Mouse (Mus musculus) lung, adult 2 months (tissue): ENCODE data around the gene Zfp362. TPM values are rescaled to one million over a fixed set of nuclear protein-coding genes. Genes with fewer than 3 reads are reported as not detected.

Experiments
- DNase-seq: peaks from one replicate; pipeline ENCODE4 v3.0.0; 2022
- H3K4me1 ChIP-seq: fragments of 200-500 bp; 2 replicates; pipeline ENCODE4 v1.6.1; 2011; ENCODE audit warnings: low read length; ENCODE audit not compliant: control insufficient read depth, insufficient read depth
- H3K4me3 ChIP-seq: fragments of 200-500 bp; replicated peaks from 2 replicates; pipeline ENCODE3; 2011; ENCODE audit warnings: low read depth, mild to moderate bottlenecking, control low read depth, low read length; ENCODE audit errors: extremely low read depth
- CTCF ChIP-seq: fragments of 200-500 bp; IDR thresholded peaks from 2 replicates; pipeline ENCODE4 v1.5.1; 2011; ENCODE audit warnings: mild to moderate bottlenecking, low read length, control low read depth; ENCODE audit not compliant: insufficient read depth
- POLR2A ChIP-seq: fragments of 200-500 bp; IDR thresholded peaks from 2 replicates; pipeline ENCODE4 v1.6.1; 2011; ENCODE audit warnings: low read depth, mild to moderate bottlenecking, control low read depth, low read length, borderline replicate concordance; ENCODE audit errors: extremely low read depth
- WGBS: fragments of 180-500 bp; shearing (Covaris S2); methylation state at CpG from one replicate; pipeline ENCODE4 v1.1.7; 2018; 5-methylcytosine and 5-hydroxymethylcytosine counted together
- polyA plus RNA-seq: library from polyadenylated mRNA; depleted of rRNA; stranded (reverse); fragments of >200 nt; gene quantifications from 2 replicates; pipeline ENCODE4 v1.2.3, GENCODE M21; 2012

The Zfp362 gene
- polyA plus RNA-seq, 1 experiment, result 43.8 TPM

DNA sequence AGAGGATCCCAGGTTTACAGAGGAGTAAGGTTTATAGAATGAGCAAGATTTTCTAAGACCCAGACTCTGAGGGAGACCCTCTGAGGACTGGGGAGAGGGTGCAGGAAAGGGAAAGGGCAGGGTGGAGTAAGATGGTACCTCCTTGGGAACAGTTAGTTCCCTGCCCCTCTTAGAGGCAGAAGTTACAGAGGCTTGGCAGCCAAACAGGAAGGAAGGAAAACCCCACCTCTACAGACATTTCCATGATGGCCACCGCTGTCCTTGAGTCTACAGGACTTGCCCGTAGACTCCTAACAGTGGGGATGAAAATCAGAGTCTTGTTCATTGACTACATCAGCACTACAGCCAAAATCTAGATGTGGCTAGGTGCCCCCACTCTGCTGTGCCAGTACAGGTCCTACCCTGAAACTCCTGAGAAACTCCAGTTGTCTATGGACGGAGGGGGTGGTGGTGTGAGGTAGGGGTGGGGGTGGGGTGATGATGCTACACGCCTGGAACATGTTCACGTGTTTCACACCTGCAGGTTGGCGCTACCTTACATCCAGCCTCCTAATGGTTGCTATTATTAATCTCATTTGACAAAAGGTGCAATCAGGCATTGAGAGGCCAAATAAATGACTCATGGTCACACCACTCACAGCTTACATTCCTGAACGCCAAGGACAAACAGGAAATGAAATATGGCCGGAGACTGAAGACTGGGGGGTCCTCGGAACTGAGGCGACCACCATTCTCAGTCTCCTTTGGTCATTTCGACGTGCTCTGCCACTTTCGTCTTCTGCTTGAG, 36.1 kb downstream of the Zfp362 start:
- 47% methylated on average over 13 of the region's 13 CpGs for WGBS
- no peak for DNase-seq
- H3K4me3 ChIP-seq, result no peak overlapping the region
- H3K4me1 ChIP-seq, result peaks cover 9% of the 10 kb centered on the region
- TF ChIP-seq POLR2A (no peak), CTCF (no peak)

DNA sequence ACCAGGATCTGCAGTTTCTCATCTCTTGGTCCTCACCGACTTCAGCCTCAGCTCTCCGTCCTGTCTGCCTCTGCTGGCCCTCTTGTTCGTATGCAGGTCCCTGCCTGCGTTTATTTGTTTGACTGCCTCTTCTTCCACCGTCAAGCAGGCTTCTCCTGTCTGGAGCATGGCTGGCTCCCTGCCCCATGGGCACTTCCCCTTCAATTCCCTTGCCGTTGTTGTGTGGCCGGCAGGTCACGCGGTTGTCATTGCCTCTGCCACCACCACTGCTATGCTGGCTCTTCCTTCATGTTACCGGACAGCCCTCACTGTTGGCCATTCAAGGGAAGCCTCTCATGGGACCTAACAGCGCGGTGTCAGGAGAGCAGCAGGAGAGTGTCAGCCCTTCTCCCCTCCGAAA, 37.7 kb downstream of the Zfp362 start:
- Histone ChIP-seq H3K4me1 (peaks cover 9% of the 10 kb centered on the region), H3K4me3 (no peak overlapping the region)
- WGBS, result 55% methylated on average over 13 of the region's 13 CpGs
- TF ChIP-seq CTCF (no peak), POLR2A (no peak)
- no peak for DNase-seq

DNA sequence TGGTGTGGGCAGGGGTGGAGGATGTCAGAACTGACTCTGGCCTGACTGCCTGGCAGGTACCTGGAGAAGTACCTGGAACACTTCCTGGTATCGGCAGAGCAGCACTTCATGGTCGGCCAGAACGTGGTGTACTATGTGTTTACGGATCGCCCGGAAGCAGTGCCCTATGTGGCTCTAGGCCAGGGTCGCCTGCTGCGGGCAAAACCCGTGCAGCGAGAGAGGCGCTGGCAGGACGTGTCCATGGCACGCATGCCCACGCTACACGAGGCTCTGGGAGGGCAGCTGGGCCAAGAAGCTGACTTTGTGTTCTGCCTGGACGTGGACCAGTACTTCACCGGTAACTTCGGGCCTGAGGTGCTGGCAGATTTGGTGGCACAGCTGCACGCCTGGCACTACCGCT, 38.9 kb downstream of the Zfp362 start:
- WGBS, result 85% methylated on average over 20 of the region's 20 CpGs
- Histone ChIP-seq H3K4me1 (peaks cover 9% of the 10 kb centered on the region), H3K4me3 (no peak overlapping the region)
- TF ChIP-seq POLR2A (no peak), CTCF (no peak)
- DNase-seq, result no peak

DNA sequence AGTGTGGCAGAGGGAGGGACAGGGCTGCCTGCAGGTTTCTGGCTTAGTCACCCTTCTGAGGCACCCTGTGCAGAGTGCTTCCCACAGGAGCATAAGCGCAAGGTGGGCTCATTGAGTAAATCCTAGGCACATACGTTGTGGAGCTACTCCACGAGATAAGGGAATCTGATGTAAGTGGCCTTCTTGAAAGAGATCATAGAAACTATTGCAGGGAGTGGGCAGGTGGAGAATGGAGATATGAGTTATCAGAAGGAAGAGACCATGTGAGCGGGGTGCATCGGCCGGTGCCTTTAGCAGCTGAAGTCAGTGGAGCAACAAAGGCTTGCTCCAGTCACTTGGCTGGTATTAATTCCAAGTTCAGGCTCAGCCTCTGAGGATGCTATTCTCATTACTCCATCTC, 45.8 kb downstream of the Zfp362 start:
- 84% methylated on average over 6 of the region's 6 CpGs for WGBS
- DNase-seq, result no peak
- TF ChIP-seq CTCF (no peak), POLR2A (no peak)
- no peaks in the 10 kb centered on the region for H3K4me1 ChIP-seq
- H3K4me3 ChIP-seq, result no peak overlapping the region

DNA sequence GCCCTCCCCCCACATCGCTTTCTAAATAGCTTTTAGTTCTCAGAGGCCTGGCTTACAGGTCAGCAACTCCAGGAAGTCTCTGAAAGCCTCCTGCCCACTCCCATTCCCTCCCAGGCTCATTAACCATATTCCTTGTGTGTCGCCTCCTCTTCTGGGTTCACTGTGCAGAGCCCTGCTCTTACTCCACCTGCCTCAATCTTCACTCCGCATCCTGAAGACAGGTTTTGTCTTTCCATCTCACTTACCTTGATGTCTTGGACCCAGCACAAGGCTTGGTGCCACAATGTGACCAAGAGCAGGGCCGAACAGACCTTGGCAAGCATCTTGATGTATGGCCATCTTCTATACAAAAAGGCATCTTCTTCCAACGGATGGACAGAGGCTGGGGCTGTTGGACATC, 46.6 kb downstream of the Zfp362 start:
- TF ChIP-seq POLR2A (no peak), CTCF (no peak)
- WGBS, result 78% methylated on average over 5 of the region's 5 CpGs
- H3K4me1 ChIP-seq, result no peaks in the 10 kb centered on the region

DNA sequence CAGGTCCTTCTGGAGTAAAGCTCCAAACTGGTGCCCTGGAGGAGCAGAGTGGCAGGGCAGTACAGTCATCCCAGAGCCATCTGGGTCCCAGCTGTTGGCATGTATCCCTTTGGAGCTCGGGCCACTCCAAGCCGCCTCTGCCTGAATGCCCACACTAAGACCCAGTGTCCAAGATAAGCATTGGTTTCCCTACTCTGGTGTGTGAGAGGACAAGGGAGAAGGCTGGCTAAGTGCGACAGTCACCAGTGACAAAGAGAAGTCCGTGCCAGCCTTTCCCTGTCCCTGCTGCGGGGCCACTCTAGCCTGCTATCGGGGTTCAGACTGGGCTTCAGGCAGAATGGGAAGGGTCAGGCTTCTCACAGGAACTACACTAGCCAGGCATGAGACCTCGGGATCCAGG, 49.9 kb downstream of the Zfp362 start:
- DNase-seq, result no peak
- TF ChIP-seq POLR2A (no peak), CTCF (no peak)

More for the DNA sequence above, 46.6 kb downstream of the Zfp362 start:
- DNase-seq, result no peak
- no peak overlapping the region for H3K4me3 ChIP-seq

DNA sequence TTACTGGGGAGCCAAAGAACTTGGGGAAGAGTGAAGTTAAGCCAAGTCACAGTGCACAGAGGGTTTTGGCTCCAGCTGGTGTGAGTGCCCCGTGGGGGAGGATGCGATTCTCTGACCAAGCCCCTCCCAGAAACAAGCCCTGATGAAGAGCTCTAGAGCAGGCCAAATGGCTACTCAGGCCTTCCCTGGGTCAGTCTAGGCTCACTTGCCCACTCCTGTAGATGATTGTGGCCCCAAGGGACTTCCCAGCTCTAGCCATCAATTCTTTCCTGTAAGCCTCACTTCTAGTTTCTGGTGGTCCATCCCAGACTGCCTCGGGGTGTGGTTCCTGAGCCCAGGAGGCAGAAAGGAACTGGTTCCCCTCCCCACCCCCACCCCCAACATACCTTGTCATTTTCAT, 50.8 kb downstream of the Zfp362 start, which contains the start of gene A3galt2:
TSS of gene A3galt2 (plus strand) at position 301 of the 400 bp plus-strand sequence.
- no peak for TF ChIP-seq CTCF
- TF ChIP-seq POLR2A, result no peak
- 42% methylated on average over 3 of the region's 3 CpGs for WGBS
- H3K4me1 ChIP-seq, result no peaks in the 10 kb centered on the region
- no peak within 1 kb of the TSS for H3K4me3 ChIP-seq
- no peak for DNase-seq

More for the DNA sequence above, 49.9 kb downstream of the Zfp362 start:
- Histone ChIP-seq H3K4me1 (no peaks in the 10 kb centered on the region), H3K4me3 (no peak overlapping the region)
- WGBS, result 56% methylated on average over 7 of the region's 7 CpGs

DNA sequence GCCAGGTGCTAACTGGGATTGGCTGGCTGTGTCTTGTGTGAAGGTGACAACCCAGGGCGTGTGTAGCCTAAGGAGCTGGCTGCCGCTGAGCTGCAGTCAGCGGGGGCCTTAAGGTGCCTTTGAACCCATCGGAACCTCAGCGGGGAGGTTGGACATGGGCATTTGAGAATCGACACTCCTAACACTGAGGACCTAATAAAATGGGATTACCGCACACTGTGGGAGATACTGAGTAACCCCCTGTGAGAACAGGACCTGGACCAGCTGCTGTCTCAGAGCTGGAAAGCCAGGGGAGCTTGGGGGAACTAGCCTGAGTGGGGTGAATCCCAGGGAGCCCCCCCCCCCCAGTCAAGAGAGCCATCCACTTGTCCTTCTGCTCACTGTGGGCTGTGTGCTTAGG, 52.3 kb downstream of the Zfp362 start:
- Histone ChIP-seq H3K4me3 (no peak overlapping the region), H3K4me1 (no peaks in the 10 kb centered on the region)
- TF ChIP-seq POLR2A (no peak), CTCF (no peak)
- DNase-seq, result no peak
- WGBS, result 96% methylated on average over 7 of the region's 7 CpGs

DNA sequence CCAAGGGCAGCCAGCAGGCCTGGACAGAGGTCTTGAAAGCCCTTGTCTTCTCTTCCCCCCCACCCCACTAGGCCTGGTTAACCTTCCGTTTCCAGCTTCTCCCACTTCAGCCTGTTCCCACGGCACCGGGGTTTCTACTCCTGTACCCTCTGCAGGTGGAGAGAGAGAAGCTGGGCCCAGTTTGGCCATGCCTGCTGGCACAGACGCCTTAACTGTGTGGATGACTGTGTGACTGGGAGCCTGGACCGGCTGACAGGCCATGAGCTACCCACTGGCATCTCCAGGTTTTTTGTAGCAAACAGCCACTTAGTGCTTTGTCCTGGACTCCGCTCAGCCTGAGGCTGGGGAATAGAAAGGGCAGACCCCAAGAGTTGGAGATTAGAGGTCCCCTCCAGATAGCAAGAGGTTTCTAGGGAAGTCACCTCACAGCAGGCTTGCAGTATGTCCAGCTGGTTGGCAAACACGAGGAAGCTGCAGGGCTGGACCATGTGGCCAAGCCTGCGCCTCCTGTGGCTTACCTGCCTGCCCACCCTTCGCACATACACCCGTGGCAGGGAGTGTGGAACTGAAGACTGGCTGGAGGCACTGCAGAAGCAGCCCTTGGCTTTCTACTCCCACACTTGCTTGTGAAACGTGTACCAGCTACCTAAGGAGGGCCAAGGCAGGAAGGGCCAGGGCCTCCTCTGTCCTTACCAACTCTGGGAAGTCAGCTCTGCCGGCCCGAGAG, 53.7 kb downstream of the Zfp362 start:
- H3K4me3 ChIP-seq, result no peak overlapping the region
- WGBS, result 84% methylated on average over 13 of the region's 13 CpGs
- TF ChIP-seq POLR2A, result no peak
- TF ChIP-seq CTCF, result no peak
- no peak for DNase-seq
- H3K4me1 ChIP-seq, result no peaks in the 10 kb centered on the region

DNA sequence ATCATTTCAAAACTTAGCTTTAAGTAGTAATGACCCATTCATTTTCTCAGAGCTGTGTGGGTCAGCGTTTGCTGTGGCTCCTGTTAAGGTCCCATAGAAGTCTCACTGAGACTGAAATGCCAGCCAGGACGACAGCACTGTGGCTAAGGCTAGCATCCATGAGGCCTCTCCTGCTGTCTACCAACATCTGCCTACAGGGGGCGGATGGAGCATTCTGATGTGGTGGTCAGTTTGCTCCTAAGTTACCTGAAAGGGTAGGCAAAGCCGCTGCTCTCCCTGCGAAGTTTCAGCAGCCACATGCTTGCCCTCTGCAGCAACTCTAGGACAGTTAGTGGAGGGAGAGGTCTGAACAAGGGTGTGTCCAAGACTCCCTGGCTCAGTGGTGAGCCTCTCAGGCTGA, 54.8 kb downstream of the Zfp362 start:
- no peak overlapping the region for H3K4me3 ChIP-seq
- 73% methylated on average over 5 of the region's 5 CpGs for WGBS
- TF ChIP-seq POLR2A (no peak), CTCF (peak; percentile 40; the same call in 1 of the 2 replicates)
- no peaks in the 10 kb centered on the region for H3K4me1 ChIP-seq
- DNase-seq, result no peak
